Mouse (Mus musculus): ENCODE results near the gene 9530068E07Rik. TPM values are rescaled to one million over a fixed set of nuclear protein-coding genes. Genes with fewer than 3 reads are reported as not detected.

9530068E07Rik gene
- total RNA-seq, 2 experiments from 2014 or later: 87.6 to 89.3 TPM

DNA sequence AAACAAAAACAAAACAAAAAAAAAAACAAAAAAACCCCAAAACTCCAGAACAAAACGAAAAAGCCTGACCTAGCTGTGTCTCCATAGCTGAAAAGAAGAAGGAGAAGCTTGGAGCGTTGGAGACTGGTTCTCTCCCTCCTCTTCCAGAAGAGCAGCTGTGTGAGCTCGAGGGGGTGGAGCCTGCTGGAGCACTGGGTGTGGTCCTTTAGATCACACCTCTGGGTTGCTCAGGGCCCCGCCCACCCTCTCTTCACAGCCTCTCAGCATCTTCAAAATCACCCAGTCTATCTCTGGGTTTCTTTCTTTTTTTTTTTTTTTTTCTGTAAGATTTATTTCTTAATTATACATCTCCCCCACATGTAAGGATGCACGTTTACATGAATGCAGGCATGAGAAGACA lies 23.0 kb downstream of the 9530068E07Rik start:
- intact Hi-C loops (cut with DNase I): no loop called here
- DNase-seq: no peak

DNA sequence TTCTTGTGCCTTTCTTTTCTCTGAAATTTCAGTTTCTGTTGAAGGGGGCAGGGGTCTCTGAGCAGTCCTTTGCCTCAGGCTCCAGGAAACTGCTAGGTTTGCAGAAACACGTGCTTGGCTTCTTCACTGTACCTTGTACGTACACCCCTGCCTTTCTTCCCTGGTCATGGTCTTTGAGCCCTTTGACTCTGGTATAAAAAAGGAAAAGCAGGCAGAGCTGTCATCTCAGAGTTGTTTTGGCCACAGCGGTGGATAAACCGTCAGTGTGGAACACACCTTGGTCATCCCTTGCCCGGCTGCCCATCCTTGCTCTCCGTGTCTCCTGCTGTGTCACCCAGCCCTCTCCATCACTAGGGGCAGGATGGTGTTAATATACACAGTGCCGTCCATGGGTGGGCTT lies 23.6 kb downstream of the 9530068E07Rik start:
- intact Hi-C loops (cut with DNase I): loop anchor here (2.0 to 5.0 kb wide), 4 partner anchors 347 to 835 kb away; no protein-coding TSS in a partner anchor
- no peak for DNase-seq

DNA sequence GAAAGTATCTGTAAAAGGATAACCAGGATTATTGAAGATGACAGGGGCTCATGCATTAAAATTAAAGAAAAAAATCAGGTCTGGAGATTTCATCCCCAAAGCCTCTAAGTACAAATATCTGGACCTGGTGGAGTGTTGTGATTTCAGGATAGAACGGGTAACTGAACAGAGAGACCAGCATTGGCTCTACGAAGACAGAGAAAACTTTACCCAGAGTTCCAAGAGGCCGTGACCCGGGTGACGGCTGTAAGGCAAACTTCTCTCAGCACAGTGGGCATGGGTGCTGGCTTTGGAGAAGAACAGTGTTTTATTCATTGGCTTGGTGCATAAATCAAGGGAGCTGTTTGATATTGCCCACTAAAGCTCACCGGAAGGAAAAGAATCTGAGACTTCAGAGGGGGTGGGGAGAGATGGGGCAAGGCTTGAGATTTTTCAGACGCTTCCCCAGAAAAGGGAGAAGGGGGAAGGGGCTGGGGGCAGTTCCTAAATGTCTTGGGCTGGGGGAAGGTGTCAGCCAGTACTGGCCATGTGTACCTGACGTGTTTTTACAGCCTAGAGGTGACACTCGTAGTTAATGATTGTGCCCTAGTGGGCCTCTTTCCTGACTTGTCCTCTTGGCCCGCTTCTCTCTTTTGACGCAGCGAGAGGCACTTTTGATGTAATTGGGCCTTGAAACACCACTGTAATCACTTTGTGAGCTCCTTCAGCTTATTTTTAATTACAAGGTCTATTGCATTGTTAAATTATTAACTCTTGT lies 24.2 kb downstream of the 9530068E07Rik start:
- intact Hi-C loops (cut with DNase I): loop anchor here (2.0 to 5.0 kb wide), 4 partner anchors 347 to 834 kb away; no protein-coding TSS in a partner anchor

DNA sequence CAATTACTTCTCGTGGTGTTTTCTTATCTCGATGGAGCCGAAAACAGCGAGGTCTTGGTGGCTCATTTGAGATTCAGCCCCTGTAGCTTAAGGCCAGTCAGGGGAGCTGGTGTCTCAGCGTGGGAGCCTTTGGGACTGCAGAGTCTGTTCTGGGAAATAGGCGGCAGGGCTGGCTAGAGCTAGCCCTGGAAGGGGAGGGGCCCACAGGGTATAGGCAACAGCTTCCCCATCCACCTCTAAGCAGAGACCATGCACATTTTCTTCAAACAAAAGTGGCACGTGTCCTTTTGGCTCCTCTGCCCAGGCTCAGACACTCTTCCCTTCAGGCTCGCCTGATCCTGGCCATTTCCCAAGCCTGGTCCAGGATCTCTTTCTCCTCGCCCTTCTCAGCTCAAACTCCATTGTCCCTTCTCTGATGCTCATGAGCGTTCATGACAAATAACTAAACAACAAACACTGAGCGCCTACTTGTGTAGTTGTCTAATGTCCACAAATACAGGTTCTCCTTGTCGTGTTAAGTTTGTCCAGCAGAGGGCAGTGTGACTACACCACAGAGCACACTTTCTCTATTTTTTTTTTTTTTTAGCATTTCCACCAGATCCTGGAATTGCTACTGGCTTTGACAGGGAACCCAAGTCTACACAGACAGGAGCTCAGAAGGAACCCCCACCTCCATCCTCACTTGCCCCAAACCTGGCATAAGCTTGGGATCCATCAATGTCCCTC lies 25.0 kb downstream of the 9530068E07Rik start:
- intact Hi-C loops (cut with DNase I): loop anchor here (2.0 to 5.0 kb wide), 4 partner anchors 346 to 834 kb away; no protein-coding TSS in a partner anchor
- peak; percentile 53 to 75 for DNase-seq

More for the DNA sequence above, 24.2 kb downstream of the 9530068E07Rik start:
- no peak for DNase-seq

DNA sequence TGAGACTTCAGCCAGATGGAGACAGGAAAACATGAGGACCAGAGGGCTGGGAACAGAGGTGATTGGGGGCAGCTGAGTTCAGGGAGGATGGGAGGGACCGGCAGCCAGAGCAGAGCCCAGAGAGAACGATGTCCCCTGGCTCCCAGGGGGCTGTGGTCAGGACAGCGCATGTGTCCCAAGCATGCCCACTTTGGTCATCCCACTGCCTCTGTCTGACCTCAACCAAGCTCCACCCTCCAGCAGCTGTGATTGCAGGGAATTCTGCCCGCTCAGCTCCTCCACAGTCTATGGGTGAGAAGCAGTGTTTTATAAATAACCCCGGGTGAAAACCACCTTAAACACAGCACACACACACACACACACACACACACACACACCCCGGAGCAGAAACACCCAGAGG lies 33.2 kb downstream of the 9530068E07Rik start:
- DNase-seq: no peak
- intact Hi-C loops (cut with DNase I): no loop called here

- DNase-seq: peak; percentile 11 to 45
- intact Hi-C loops (cut with DNase I): no loop called here
Measured at GRCm38 (mm10) chr11:52431594-52431993, 35.4 kb downstream of the 9530068E07Rik start.

DNA sequence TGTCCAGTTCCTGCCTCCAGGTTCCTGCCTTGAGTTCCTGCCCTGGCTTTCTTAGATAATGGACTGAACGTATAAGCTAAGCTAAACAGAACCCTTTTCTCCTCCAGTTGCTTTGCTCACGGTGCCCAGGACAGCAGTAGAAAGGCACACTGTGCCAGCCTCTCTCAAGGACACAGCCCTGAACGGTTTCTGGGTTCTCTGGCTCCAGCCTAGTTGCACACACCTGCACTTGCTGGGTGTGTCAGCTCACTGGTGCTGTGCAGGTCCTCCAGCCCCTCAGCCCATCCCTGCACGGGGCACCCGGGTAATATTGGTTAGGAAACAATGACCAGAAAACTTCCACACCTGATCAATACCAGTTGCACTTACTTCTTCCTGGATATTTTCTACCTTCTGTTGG lies 35.9 kb downstream of the 9530068E07Rik start:
- no peak for DNase-seq

DNA sequence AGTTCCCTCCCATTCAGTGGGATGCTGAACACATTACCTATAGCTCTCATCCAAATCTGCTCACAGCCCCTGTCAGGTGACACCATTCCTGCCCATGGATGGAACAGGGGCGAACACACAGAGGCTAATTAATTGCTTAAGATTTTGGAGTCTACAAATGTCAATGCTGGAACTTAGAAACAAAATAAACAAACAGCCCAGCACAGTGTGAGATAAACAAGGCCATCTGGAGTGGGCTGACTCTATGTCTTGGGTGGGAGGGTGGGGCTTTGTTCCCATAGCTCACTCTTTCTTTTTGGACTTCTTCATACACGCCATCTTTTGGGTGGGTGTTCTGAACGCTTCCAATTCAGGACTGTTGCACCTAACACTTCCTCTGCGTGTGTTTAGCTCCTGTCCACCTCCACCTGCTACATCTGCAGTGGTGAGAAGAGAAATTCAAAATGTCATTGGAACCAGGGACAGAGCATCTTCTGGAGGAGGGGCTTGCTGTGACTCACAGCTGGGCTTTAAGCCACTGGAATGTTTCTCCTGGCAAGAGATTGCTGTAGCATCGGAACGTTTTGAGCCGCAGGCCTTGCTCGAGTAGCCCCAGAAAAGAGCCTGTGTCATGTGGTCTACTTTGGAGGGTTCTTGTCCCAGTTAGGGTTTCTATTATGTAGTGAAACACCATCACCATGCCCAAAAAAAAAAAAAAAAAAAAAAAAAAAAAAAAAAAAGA lies 37.0 kb downstream of the 9530068E07Rik start:
- intact Hi-C loops (cut with DNase I): no loop called here

More for the DNA sequence above, 35.9 kb downstream of the 9530068E07Rik start:
- intact Hi-C loops (cut with DNase I): no loop called here

GRCm38 (mm10) chr11:52433797-52434195 lies 37.6 kb downstream of the 9530068E07Rik start:
- intact Hi-C loops (cut with DNase I): no loop called here
- no peak for DNase-seq

More for the DNA sequence above, 37.0 kb downstream of the 9530068E07Rik start:
- DNase-seq: peak; percentile 25 to 52

- no peak for DNase-seq
Measured at GRCm38 (mm10) chr11:52435466-52435865, 39.2 kb downstream of the 9530068E07Rik start.

DNA sequence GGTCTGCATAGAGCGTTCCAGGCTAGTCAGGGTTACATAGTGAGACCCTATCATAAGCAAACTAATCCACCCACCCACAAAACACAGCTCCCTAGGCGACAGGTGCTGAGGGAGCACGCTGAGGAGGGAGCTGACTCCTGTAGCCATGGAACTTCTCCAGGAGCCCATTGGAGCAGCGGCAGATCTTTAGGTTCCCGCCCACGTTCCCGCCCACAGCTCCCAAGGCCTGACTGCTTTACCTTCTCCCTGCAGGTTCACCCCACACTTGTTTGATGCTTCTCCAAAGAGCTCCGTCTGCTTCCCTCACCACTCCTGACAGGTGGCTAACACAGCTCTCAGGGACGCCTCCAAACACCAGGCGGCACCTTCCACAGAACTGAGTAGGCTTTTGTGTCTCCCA lies 40.9 kb downstream of the 9530068E07Rik start:
- intact Hi-C loops (cut with DNase I): no loop called here

More at GRCm38 (mm10) chr11:52435466-52435865, 39.2 kb downstream of the 9530068E07Rik start:
- intact Hi-C loops (cut with DNase I): no loop called here

DNA sequence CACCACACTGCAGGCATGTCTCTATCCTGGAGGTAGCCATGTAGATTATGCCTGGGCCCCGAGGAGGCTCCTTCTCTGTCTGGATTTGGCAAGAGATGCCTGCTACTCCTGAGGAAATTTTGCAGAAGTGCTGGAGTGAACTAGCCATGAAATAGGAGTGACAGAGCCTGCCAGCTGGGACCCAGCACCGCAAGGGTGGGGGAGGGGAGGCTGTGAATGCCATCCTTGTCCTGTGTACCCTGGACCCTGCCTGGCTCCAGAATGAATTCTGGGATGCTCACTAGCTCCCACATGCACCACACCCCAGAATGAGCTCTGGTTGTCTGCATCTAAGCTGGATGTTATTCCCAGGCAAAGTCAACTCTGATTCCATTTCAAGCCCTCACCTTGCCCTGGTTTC lies 44.9 kb downstream of the 9530068E07Rik start:
- intact Hi-C loops (cut with DNase I): no loop called here
- DNase-seq: no peak

More for the DNA sequence above, 40.9 kb downstream of the 9530068E07Rik start:
- DNase-seq: no peak

DNA sequence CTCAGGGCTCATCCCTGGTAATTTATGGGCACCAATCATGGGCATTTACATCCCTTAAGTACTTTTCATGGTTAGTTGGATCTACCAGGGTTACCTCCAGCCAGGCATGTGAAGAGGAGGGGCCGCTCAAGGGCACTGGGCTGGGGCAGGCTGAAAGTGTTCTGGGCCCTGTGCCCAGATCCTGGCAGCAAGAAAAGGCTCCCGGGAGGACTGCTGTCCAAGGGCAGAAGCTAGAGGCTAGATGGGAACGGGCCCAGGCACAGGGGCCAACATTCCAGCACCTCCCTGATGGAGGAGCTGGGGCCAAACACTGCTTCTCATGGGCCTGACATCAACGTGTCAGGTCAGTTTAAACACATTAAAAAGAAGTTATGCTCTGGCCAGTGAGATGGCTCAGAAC lies 51.0 kb downstream of the 9530068E07Rik start:
- peak; percentile 76 to 83 for DNase-seq

DNA sequence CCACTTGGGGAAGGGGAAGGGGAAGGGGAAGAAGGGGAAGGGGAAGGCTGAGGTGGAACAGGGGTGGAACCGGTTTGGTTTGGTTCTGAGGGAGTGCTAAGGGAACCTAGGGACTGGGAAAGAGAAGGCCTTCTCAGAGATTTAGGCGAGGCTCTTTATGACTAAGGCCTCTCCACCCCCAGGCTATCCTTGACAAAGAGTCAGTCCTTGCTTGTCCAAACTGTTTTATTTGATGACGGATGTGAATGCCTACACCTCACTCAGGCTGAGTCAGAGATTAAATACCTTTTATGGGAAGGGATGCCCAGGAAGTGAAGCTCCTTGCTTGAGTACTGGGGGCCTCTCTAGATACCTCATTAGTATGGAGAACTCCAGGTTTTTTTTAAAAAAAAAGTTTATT lies 52.8 kb downstream of the 9530068E07Rik start:
- no peak for DNase-seq
- intact Hi-C loops (cut with DNase I): no loop called here

More for the DNA sequence above, 51.0 kb downstream of the 9530068E07Rik start:
- intact Hi-C loops (cut with DNase I): no loop called here

GRCm38 (mm10) chr11:52458281-52458680 lies 62.1 kb downstream of the 9530068E07Rik start:
- intact Hi-C loops (cut with DNase I): no loop called here
- no peak for DNase-seq

Other genes starting within 250 kb of the 9530068E07Rik start
- not detected for gene Olfr1371, start 182.4 kb upstream of the 9530068E07Rik start, total RNA-seq (2021)
- 100 to 1,000 TPM; 225 to 227 TPM for gene Skp1a, start 164.4 kb upstream of the 9530068E07Rik start, total RNA-seq (2021)
- gene Tcf7, start 113.4 kb upstream of the 9530068E07Rik start, total RNA-seq (2021): 10 to 100 TPM in 1 of 2 experiments, 1 to 10 TPM in 1; 3.2 to 45.5 TPM
- 100 to 1,000 TPM; 926 to 937 TPM for gene Vdac1, start 35.6 kb upstream of the 9530068E07Rik start, total RNA-seq (2021)